Mouse (Mus musculus) intestine, embryonic 14.5 days (tissue): ENCODE results near the gene 2010111I01Rik. TPM values are rescaled to one million over a fixed set of nuclear protein-coding genes. Genes with fewer than 3 reads are reported as not detected.

Experiments used
- ATAC-seq: fragments of 200-750 bp; cut with Nextera tagmentation; replicated peaks from 2 replicates; pipeline ENCODE4 v1.8.0; 2017; ENCODE audit warnings: low read depth, moderate number of reproducible peaks, moderate TSS enrichment, moderate library complexity; ENCODE audit not compliant: low FRiP score, low TSS enrichment
- DNase-seq: peaks from one replicate; pipeline ENCODE4 v3.0.0-alpha.2; 2018; ENCODE audit warnings: low spot score
- H3K27ac ChIP-seq: fragments of 300-500 bp; sonication (generic); 2 replicates; pipeline ENCODE4 v1.5.1; 2014; ENCODE audit warnings: low read depth, mild to moderate bottlenecking, control low read depth
- H3K27me3 ChIP-seq: fragments of 300-500 bp; sonication (generic); replicated peaks from 2 replicates; pipeline ENCODE4 v1.6.1; 2014; ENCODE audit warnings: low read length, control low read depth; ENCODE audit not compliant: control insufficient read depth, insufficient read depth
- H3K36me3 ChIP-seq: fragments of 300-500 bp; sonication (generic); 2 replicates; pipeline ENCODE4 v1.6.1; 2014; ENCODE audit warnings: low read length, control low read depth; ENCODE audit not compliant: control insufficient read depth, insufficient read depth
- H3K4me1 ChIP-seq: fragments of 300-500 bp; sonication (generic); replicated peaks from 2 replicates; pipeline ENCODE4 v1.6.1; 2014; ENCODE audit warnings: low read length, control low read depth, mixed read lengths; ENCODE audit not compliant: control insufficient read depth, insufficient read depth
- H3K4me2 ChIP-seq: fragments of 300-500 bp; sonication (generic); 2 replicates; pipeline ENCODE4 v1.6.1; 2014; ENCODE audit warnings: low read length
- H3K4me3 ChIP-seq: fragments of 300-500 bp; sonication (generic); 2 replicates; pipeline ENCODE4 v1.5.1; 2014; ENCODE audit warnings: low read depth, low read length, control low read depth, mixed read lengths
- H3K9ac ChIP-seq: fragments of 300-500 bp; sonication (generic); 2 replicates; pipeline ENCODE4 v1.6.1; 2014; ENCODE audit warnings: mild to moderate bottlenecking, low read length
- H3K9me3 ChIP-seq: fragments of 300-500 bp; sonication (generic); 2 replicates; pipeline ENCODE4 v1.6.1; 2016; ENCODE audit warnings: low read length, control low read depth; ENCODE audit not compliant: control insufficient read depth
- WGBS: fragments of 180-500 bp; shearing (Covaris S2); extraction: QIAGEN DNeasy Blood & Tissue Kit; methylation state at CpG from one replicate; pipeline ENCODE4 v1.1.7; 2014; 5-methylcytosine and 5-hydroxymethylcytosine counted together
- polyA plus RNA-seq: library from polyadenylated mRNA; unstranded; fragments of >200 nt; fragmentation: Nextera tagmentation; extraction: Ambion mirVana; gene quantifications from 2 replicates; pipeline ENCODE4 v1.2.1, GENCODE M21; 2014

Gene 2010111I01Rik
- 135 and 152 TPM in 2 replicates for polyA plus RNA-seq

DNA sequence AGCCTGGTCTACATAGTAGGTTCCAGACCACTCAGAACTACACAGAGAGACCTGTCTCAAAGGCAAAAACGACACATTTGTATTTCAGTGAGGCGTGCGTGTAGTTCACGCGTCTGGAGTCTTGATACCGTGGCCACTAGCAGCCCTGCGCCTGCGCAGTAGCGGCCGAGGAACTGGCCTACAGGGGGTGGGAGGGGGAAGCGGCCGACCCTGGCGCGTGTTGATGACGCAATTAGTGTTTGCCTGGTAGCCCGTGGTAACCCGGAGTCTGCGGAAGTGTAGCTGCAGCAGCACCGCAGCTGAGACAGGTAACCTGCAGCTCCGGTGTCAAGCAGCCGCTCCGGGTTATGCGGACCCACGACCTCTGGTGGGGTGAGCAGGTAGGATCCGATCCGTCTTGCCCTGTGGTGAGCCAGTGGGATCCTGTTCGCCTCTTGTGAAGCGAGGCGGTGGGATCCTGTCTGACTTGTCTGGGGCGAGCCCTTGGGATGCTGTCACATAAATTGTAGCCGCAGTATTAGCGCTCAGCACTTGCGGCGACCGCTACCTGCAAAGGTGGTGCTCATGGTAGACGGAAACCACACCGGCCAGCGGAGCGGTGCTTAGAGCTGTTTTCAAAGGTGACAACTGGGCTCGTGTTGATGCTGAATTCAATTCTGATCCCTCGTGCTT is at the start of gene 2010111I01Rik:
Gene 2010111I01Rik, plus strand, starts transcription at position 254 of the 672 bp plus-strand sequence.
- H3K27ac ChIP-seq, result no peak within 1 kb of the TSS
- peak; percentile 96 for ATAC-seq

GRCm38 (mm10) chr13:62916675-62917074 is 48.0 kb upstream of the 2010111I01Rik start:
- H3K9me3 ChIP-seq, result no peaks in the 10 kb centered on the region
- H3K4me3 ChIP-seq, result no peak overlapping the region
- H3K4me2 ChIP-seq, result no peak overlapping the region
- no peaks in the 10 kb centered on the region for H3K27me3 ChIP-seq
- DNase-seq (no peak), ATAC-seq (no peak)
- H3K36me3 ChIP-seq, result no peaks in the 10 kb centered on the region
- H3K4me1 ChIP-seq, result 0 out of 2 replicates have a peak, but pooled peaks cover 5% of the 10 kb centered on the region
- H3K27ac ChIP-seq, result no peak overlapping the region
- WGBS, result 47% methylated on average over 4 of the region's 4 CpGs
- H3K9ac ChIP-seq, result no peak overlapping the region

More for the DNA sequence above, at the start of gene 2010111I01Rik:
- Histone ChIP-seq H3K9ac (peak within 1 kb of the TSS; percentile 51), H3K36me3 (no peaks in the 10 kb centered on the region), H3K9me3 (no peaks in the 10 kb centered on the region), H3K4me2 (peak within 1 kb of the TSS; percentile 81), H3K4me3 (peak within 1 kb of the TSS; percentile 86), H3K4me1 (0 out of 2 replicates have a peak, but pooled peaks cover 6% of the 10 kb centered on the region), H3K27me3 (no peaks in the 10 kb centered on the region)
- WGBS, result under 1% methylated on average over 41 of the region's 41 CpGs
- peak; percentile 100 for DNase-seq

GRCm38 (mm10) chr13:62917416-62918110 is 47.1 kb upstream of the 2010111I01Rik start:
- ATAC-seq, result no peak
- H3K9me3 ChIP-seq, result no peaks in the 10 kb centered on the region
- no peak overlapping the region for H3K4me3 ChIP-seq
- WGBS, result 55% methylated on average over 1 of the region's 1 CpGs
- no peaks in the 10 kb centered on the region for H3K27me3 ChIP-seq
- no peak for DNase-seq
- 0 out of 2 replicates have a peak, but pooled peaks cover 5% of the 10 kb centered on the region for H3K4me1 ChIP-seq
- no peak overlapping the region for H3K4me2 ChIP-seq
- H3K9ac ChIP-seq, result no peak overlapping the region
- H3K36me3 ChIP-seq, result no peaks in the 10 kb centered on the region
- no peak overlapping the region for H3K27ac ChIP-seq

DNA sequence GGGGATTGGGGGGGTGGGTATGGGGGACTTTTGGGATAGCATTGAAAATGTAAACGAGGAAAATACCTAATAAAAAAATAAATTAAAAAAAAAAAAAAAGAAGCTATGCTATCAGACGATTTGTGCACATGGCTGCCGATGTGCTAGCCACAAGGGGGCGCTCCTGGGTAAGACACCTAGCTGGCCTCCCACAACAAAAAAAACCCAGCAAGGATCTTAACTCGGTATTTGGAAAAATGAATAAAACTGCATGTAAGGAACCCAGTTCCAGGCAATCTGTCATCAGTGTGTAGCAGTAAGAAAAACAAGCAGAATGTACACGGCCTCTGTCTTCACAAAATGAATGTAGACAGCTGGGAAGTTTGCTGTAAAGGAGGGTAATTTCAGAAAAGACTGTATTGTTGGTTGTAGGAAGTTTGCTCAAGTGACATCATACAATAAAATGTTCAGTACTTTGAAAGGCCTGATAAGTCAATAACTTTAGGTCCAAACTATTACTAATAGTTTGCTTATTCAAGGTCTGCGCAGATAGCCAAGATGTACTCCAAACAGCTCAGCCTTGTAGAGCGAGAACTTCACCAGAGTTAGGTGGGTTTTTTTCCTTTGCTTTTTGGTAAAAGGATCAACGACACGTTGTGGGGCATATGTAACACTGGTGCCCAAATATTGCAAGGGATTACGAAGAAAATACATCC is 44.9 kb upstream of the 2010111I01Rik start:
- no peaks in the 10 kb centered on the region for H3K36me3 ChIP-seq
- DNase-seq, result peak; percentile 88
- no peak overlapping the region for H3K9ac ChIP-seq
- no peak overlapping the region for H3K27ac ChIP-seq
- ATAC-seq, result no peak
- H3K4me1 ChIP-seq, result peaks cover 5% of the 10 kb centered on the region; the same call in 1 of the 2 replicates
- no peak overlapping the region for H3K4me2 ChIP-seq
- H3K27me3 ChIP-seq, result no peaks in the 10 kb centered on the region
- H3K4me3 ChIP-seq, result no peak overlapping the region
- 34% methylated on average over 11 of the region's 11 CpGs for WGBS
- H3K9me3 ChIP-seq, result no peaks in the 10 kb centered on the region

DNA sequence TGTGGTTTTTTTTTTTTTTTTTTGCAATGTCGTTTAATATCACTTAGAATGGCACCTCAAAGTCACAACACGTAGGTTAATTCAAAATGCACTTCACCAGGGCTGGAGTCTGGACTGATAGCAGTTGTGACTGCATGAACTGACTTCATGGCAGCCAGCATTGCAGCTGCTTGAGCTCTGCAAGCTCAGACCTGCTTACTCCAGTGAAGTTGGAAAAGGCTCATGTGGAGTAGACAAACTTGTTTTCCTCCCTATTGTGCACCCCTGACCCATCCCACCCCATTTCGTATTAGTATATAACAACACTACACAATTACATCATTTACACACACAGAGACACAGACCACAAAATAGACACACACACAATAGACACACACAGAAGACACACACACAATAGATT is 42.0 kb upstream of the 2010111I01Rik start:
- Histone ChIP-seq H3K4me1 (peaks cover 5% of the 10 kb centered on the region; the same call in 1 of the 2 replicates), H3K27ac (peak overlapping the region; percentile 64; the same call in 1 of the 2 replicates), H3K9ac (no peak overlapping the region), H3K9me3 (no peaks in the 10 kb centered on the region), H3K27me3 (no peaks in the 10 kb centered on the region), H3K36me3 (no peaks in the 10 kb centered on the region), H3K4me2 (no peak overlapping the region), H3K4me3 (no peak overlapping the region)
- DNase-seq (no peak), ATAC-seq (no peak)
- 82% methylated on average over 3 of the region's 3 CpGs for WGBS

DNA sequence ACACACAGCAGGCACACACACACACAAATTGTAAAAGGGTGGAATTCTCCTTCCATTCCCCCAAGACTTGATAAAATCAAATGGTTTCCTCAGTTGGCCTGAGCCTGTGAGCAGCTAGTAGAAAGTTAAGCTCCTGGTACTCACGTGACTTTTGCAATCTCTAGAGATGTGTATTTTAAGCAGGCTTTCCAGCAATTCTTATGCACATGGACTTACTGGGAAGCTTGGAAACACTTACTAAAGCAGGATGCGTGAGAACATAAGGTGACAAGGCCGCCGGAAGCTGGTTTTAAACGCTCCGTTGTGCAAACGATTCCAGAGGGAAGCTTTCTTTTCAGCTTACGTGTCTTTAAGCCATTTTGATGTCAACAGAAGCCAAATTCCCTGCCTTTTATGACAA is 41.5 kb upstream of the 2010111I01Rik start:
- WGBS, result 61% methylated on average over 8 of the region's 8 CpGs
- Histone ChIP-seq H3K4me1 (peaks cover 5% of the 10 kb centered on the region; the same call in 1 of the 2 replicates), H3K4me2 (no peak overlapping the region), H3K27ac (peak overlapping the region; percentile 64), H3K9me3 (no peaks in the 10 kb centered on the region), H3K4me3 (no peak overlapping the region), H3K27me3 (no peaks in the 10 kb centered on the region), H3K36me3 (no peaks in the 10 kb centered on the region), H3K9ac (no peak overlapping the region)
- no peak for ATAC-seq
- no peak for DNase-seq

- Histone ChIP-seq H3K36me3 (no peaks in the 10 kb centered on the region), H3K4me3 (no peak overlapping the region), H3K27ac (no peak overlapping the region), H3K27me3 (no peaks in the 10 kb centered on the region), H3K4me1 (no peaks in the 10 kb centered on the region; the same call in 1 of the 2 replicates), H3K4me2 (no peak overlapping the region), H3K9me3 (no peaks in the 10 kb centered on the region), H3K9ac (no peak overlapping the region)
- ATAC-seq (peak; percentile 53; the same call in 1 of the 2 replicates), DNase-seq (peak; percentile 71)
- 58% methylated on average over 1 of the region's 1 CpGs for WGBS
Measured at GRCm38 (mm10) chr13:62926479-62926878, 38.2 kb upstream of the 2010111I01Rik start.

- H3K9me3 ChIP-seq, result no peaks in the 10 kb centered on the region
- H3K27me3 ChIP-seq, result no peaks in the 10 kb centered on the region
- no peaks in the 10 kb centered on the region for H3K36me3 ChIP-seq
- H3K4me3 ChIP-seq, result no peak overlapping the region
- H3K9ac ChIP-seq, result no peak overlapping the region
- no peak for DNase-seq
- no peaks in the 10 kb centered on the region; the same call in 1 of the 2 replicates for H3K4me1 ChIP-seq
- no peak overlapping the region for H3K4me2 ChIP-seq
- H3K27ac ChIP-seq, result no peak overlapping the region
- no peak for ATAC-seq
- 85% methylated on average over 1 of the region's 1 CpGs for WGBS
Measured at GRCm38 (mm10) chr13:62927470-62927869, 37.2 kb upstream of the 2010111I01Rik start.
